Mouse (Mus musculus): Measurements from ENCODE around the gene Sipa1l2.

Gene Sipa1l2

GRCm38 (mm10) chr8:125460602-125461001 is 109.0 kb downstream of the Sipa1l2 start:
- DNase-seq (ENCODE audit: low read depth), result no peak

- no peak for DNase-seq (ENCODE audit: low read depth)
Measured at GRCm38 (mm10) chr8:125449048-125449447, 120.6 kb downstream of the Sipa1l2 start.

- no peak for DNase-seq (ENCODE audit: low read depth)
Measured at GRCm38 (mm10) chr8:125447543-125447942, 122.1 kb downstream of the Sipa1l2 start.

- DNase-seq (ENCODE audit: low read depth), result no peak
Measured at GRCm38 (mm10) chr8:125446236-125446635, 123.4 kb downstream of the Sipa1l2 start.

- no peak for DNase-seq (ENCODE audit: low read depth)
Measured at GRCm38 (mm10) chr8:125445225-125445609, 124.4 kb downstream of the Sipa1l2 start.

GRCm38 (mm10) chr8:125444457-125445224 is 125.0 kb downstream of the Sipa1l2 start:
- no peak for DNase-seq (ENCODE audit: low read depth)

GRCm38 (mm10) chr8:125435320-125436100 is 134.1 kb downstream of the Sipa1l2 start:
- DNase-seq (ENCODE audit: low read depth), result no peak

- no peak for DNase-seq (ENCODE audit: low read depth)
Measured at GRCm38 (mm10) chr8:125434151-125434550, 135.5 kb downstream of the Sipa1l2 start.

- DNase-seq (ENCODE audit: low read depth), result no peak
Measured at GRCm38 (mm10) chr8:125431321-125431720, 138.3 kb downstream of the Sipa1l2 start.

GRCm38 (mm10) chr8:125430796-125431195 is 138.8 kb downstream of the Sipa1l2 start:
- DNase-seq (ENCODE audit: low read depth), result no peak

GRCm38 (mm10) chr8:125428979-125429690 is 140.5 kb downstream of the Sipa1l2 start:
- DNase-seq (ENCODE audit: low read depth), result no peak

GRCm38 (mm10) chr8:125423861-125424260 is 145.7 kb downstream of the Sipa1l2 start:
- no peak for DNase-seq (ENCODE audit: low read depth)

GRCm38 (mm10) chr8:125419202-125419830 is 150.3 kb downstream of the Sipa1l2 start:
- DNase-seq (ENCODE audit: low read depth), result no peak

- no peak for DNase-seq (ENCODE audit: low read depth)
Measured at GRCm38 (mm10) chr8:125416146-125416545, 153.5 kb downstream of the Sipa1l2 start.

- no peak for DNase-seq (ENCODE audit: low read depth)
Measured at GRCm38 (mm10) chr8:125414651-125415050, 155.0 kb downstream of the Sipa1l2 start.

GRCm38 (mm10) chr8:125413001-125413909 is 156.4 kb downstream of the Sipa1l2 start:
- peak; percentile 42 for DNase-seq (ENCODE audit: low read depth)

- DNase-seq (ENCODE audit: low read depth), result no peak
Measured at GRCm38 (mm10) chr8:125410646-125411045, 159.0 kb downstream of the Sipa1l2 start.

GRCm38 (mm10) chr8:125407672-125408071 is 161.9 kb downstream of the Sipa1l2 start:
- DNase-seq (ENCODE audit: low read depth), result no peak

GRCm38 (mm10) chr8:125406453-125406852 is 163.2 kb downstream of the Sipa1l2 start:
- no peak for DNase-seq (ENCODE audit: low read depth)

- DNase-seq (ENCODE audit: low read depth), result no peak
Measured at GRCm38 (mm10) chr8:125401350-125401749, 168.3 kb downstream of the Sipa1l2 start.

- no peak for DNase-seq (ENCODE audit: low read depth)
Measured at GRCm38 (mm10) chr8:125397981-125398380, 171.6 kb downstream of the Sipa1l2 start.
